Mouse (Mus musculus): Measurements from ENCODE around the gene Tmem179. TPM values are rescaled to one million over a fixed set of nuclear protein-coding genes. Genes with fewer than 3 reads are reported as not detected.

Tmem179 gene
- total and polyA plus RNA-seq, 3 experiments: not detected

- peaks cover 8% of the 10 kb centered on the region for H3K9me3 ChIP-seq (replicated peaks; ENCODE audit: low read length)
- no peaks in the 10 kb centered on the region for H3K36me3 ChIP-seq (replicated peaks in 1 of 2; ENCODE audit: control insufficient read depth in 1 of 2, insufficient read depth in 1 of 2, low read length in 1 of 2)
- no peak overlapping the region for H3K4me2 ChIP-seq (ENCODE audit: insufficient read depth, low read depth, poor library complexity, severe bottlenecking)
- H3K27ac ChIP-seq (ENCODE audit: insufficient read depth, low read depth): no peak overlapping the region
- no peaks in the 10 kb centered on the region for H3K79me2 ChIP-seq (replicated peaks; ENCODE audit: control insufficient read depth, extremely low read depth, insufficient read depth, poor library complexity, severe bottlenecking)
- DNase-seq (ENCODE audit: extremely low read depth): no peak
- no peak overlapping the region for H3K9ac ChIP-seq (ENCODE audit: insufficient read depth, low read depth)
- peaks cover 95% of the 10 kb centered on the region for H3K27me3 ChIP-seq (replicated peaks)
- H3K4me1 ChIP-seq (ENCODE audit: control insufficient read depth in 1 of 2, insufficient read depth in 2 of 2): peaks cover 0 to 7% of the 10 kb centered on the region in 2 experiments; a peak in 2 of 4 replicates
- in situ Hi-C loops (cut with MboI; ENCODE audit: low pct_ligation_motif_present, low pct_unique_long_range_greater_than_20kb, low sequenced_read_pairs) (no loop called here), dilution Hi-C loops (cut with MboI; ENCODE audit: extremely low pct_ligation_motif_present, extremely low pct_unique_long_range_greater_than_20kb, low sequenced_read_pairs) (no loop called here)
- H3K4me3 ChIP-seq (replicated peaks in 1 of 3; ENCODE audit: low read depth in 2 of 3, low read length in 2 of 3, poor library complexity in 1 of 3): no peak overlapping the region
- TF ChIP-seq USF2 (conservative IDR thresholded peaks at IDR 0.05; ENCODE audit: low read depth, low read length): no peak
- no peak for TF ChIP-seq ETS1 (conservative IDR thresholded peaks at IDR 0.05; ENCODE audit: low read depth, low read length)
Observed at GRCm38 (mm10) chr12:112503003-112503771, 13.4 kb downstream of the Tmem179 start.

GRCm38 (mm10) chr12:112498683-112499082 lies 17.9 kb downstream of the Tmem179 start:
- H3K4me3 ChIP-seq (replicated peaks in 1 of 3; ENCODE audit: low read depth in 2 of 3, low read length in 2 of 3, poor library complexity in 1 of 3): no peak overlapping the region
- peak; percentile 26 for DNase-seq (ENCODE audit: extremely low read depth)
- no peak overlapping the region for H3K4me2 ChIP-seq (ENCODE audit: insufficient read depth, low read depth, poor library complexity, severe bottlenecking)
- peaks cover 6% of the 10 kb centered on the region for H3K9me3 ChIP-seq (replicated peaks; ENCODE audit: low read length)
- no peaks in the 10 kb centered on the region for H3K36me3 ChIP-seq (replicated peaks in 1 of 2; ENCODE audit: control insufficient read depth in 1 of 2, insufficient read depth in 1 of 2, low read length in 1 of 2)
- TF ChIP-seq CTCF (conservative IDR thresholded peaks at IDR 0.05 in 1 of 2, IDR thresholded peaks at IDR 0.05 in 1 of 2; ENCODE audit: low read depth in 2 of 2, low read length in 2 of 2): peak in 1 of 2 experiments; percentile 98; a peak in 2 of 4 replicates
- TF ChIP-seq RAD21 (IDR thresholded peaks at IDR 0.05; ENCODE audit: low read depth, low read length): peak; percentile 64
- peak; percentile 78 for TF ChIP-seq SMC3 (IDR thresholded peaks at IDR 0.05; ENCODE audit: low read depth, low read length)
- TF ChIP-seq USF1 (IDR thresholded peaks at IDR 0.05; ENCODE audit: low read depth, low read length): no peak
- H3K4me1 ChIP-seq (ENCODE audit: control insufficient read depth in 1 of 2, insufficient read depth in 2 of 2): no peaks in the 10 kb centered on the region
- in situ Hi-C loops (cut with MboI; ENCODE audit: low pct_ligation_motif_present, low pct_unique_long_range_greater_than_20kb, low sequenced_read_pairs): no loop called here
- H3K9ac ChIP-seq (ENCODE audit: insufficient read depth, low read depth): no peak overlapping the region
- dilution Hi-C loops (cut with MboI; ENCODE audit: extremely low pct_ligation_motif_present, extremely low pct_unique_long_range_greater_than_20kb, low sequenced_read_pairs): no loop called here
- no peaks in the 10 kb centered on the region for H3K79me2 ChIP-seq (replicated peaks; ENCODE audit: control insufficient read depth, extremely low read depth, insufficient read depth, poor library complexity, severe bottlenecking)
- no peak overlapping the region for H3K27ac ChIP-seq (ENCODE audit: insufficient read depth, low read depth)
- peaks cover 96% of the 10 kb centered on the region for H3K27me3 ChIP-seq (replicated peaks)

DNA sequence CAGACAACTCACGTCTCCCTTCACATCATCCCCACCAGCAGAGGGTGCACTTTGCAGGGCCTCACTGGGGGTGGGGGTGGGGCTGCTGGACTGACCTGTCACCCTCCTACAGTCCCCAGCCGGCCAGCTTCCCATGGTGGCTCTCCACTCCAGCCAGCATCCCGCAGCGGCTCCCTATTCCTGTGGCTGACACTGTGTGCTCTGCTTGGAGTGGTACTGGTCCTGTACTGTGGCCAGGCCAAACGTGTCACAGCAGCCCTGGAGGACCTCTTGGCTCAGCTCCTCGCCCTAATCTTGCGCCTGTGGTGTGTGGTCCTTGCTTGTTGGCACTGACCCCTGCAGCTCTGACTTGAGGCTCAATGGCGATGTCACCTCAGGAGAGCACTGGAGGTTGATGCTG lies 18.8 kb downstream of the Tmem179 start:
- no peak overlapping the region for H3K4me2 ChIP-seq (ENCODE audit: insufficient read depth, low read depth, poor library complexity, severe bottlenecking)
- H3K27me3 ChIP-seq (replicated peaks): peaks cover 92% of the 10 kb centered on the region
- H3K9ac ChIP-seq (ENCODE audit: insufficient read depth, low read depth): no peak overlapping the region
- peaks cover 2% of the 10 kb centered on the region for H3K9me3 ChIP-seq (replicated peaks; ENCODE audit: low read length)
- TF ChIP-seq EP300 (IDR thresholded peaks at IDR 0.05; ENCODE audit: low read length) (no peak), KAT2A (IDR thresholded peaks at IDR 0.05; ENCODE audit: insufficient replicate concordance, low read length) (no peak), ZMIZ1 (IDR thresholded peaks at IDR 0.05; ENCODE audit: low read depth, low read length) (no peak), PAX5 (IDR thresholded peaks at IDR 0.05; ENCODE audit: low read length) (no peak), CTCF (conservative IDR thresholded peaks at IDR 0.05 in 1 of 2, IDR thresholded peaks at IDR 0.05 in 1 of 2; ENCODE audit: low read depth in 2 of 2, low read length in 2 of 2) (peak in 1 of 2 experiments; percentile 41; a peak in 2 of 4 replicates), BHLHE40 (IDR thresholded peaks at IDR 0.05; ENCODE audit: low read depth, low read length) (no peak), SMC3 (IDR thresholded peaks at IDR 0.05; ENCODE audit: low read depth, low read length) (peak; percentile 29), JUND (conservative IDR thresholded peaks at IDR 0.05; ENCODE audit: low read depth, low read length) (no peak), CHD1 (IDR thresholded peaks at IDR 0.05; ENCODE audit: low read depth, low read length) (no peak)
- H3K4me3 ChIP-seq (replicated peaks in 1 of 3; ENCODE audit: low read depth in 2 of 3, low read length in 2 of 3, poor library complexity in 1 of 3): no peak overlapping the region
- no peaks in the 10 kb centered on the region for H3K79me2 ChIP-seq (replicated peaks; ENCODE audit: control insufficient read depth, extremely low read depth, insufficient read depth, poor library complexity, severe bottlenecking)
- H3K4me1 ChIP-seq (ENCODE audit: control insufficient read depth in 1 of 2, insufficient read depth in 2 of 2): no peaks in the 10 kb centered on the region
- no peak overlapping the region for H3K27ac ChIP-seq (ENCODE audit: insufficient read depth, low read depth)
- no peak for DNase-seq (ENCODE audit: extremely low read depth)
- dilution Hi-C loops (cut with MboI; ENCODE audit: extremely low pct_ligation_motif_present, extremely low pct_unique_long_range_greater_than_20kb, low sequenced_read_pairs): no loop called here
- in situ Hi-C loops (cut with MboI; ENCODE audit: low pct_ligation_motif_present, low pct_unique_long_range_greater_than_20kb, low sequenced_read_pairs): no loop called here
- H3K36me3 ChIP-seq (replicated peaks in 1 of 2; ENCODE audit: control insufficient read depth in 1 of 2, insufficient read depth in 1 of 2, low read length in 1 of 2): no peaks in the 10 kb centered on the region
